Mouse (Mus musculus): ENCODE data around the gene Dll3. TPM values are rescaled to one million over a fixed set of nuclear protein-coding genes. Genes with fewer than 3 reads are reported as not detected.

The Dll3 gene
- polyA plus RNA-seq, 2 experiments, result 0.83 to 0.92 TPM

GRCm38 (mm10) chr7:28271761-28272160, 30.3 kb downstream of the Dll3 start:
- WGBS, result 69% methylated on average over 3 of the region's 3 CpGs
- no peak overlapping the region for H3K4me3 ChIP-seq (replicated peaks; ENCODE audit: low read length)
- no peak for ATAC-seq (ENCODE audit: low FRiP score, low read depth)

GRCm38 (mm10) chr7:28269355-28269754, 32.7 kb downstream of the Dll3 start:
- peaks cover 15% of the 10 kb centered on the region for H3K36me3 ChIP-seq (ENCODE audit: control insufficient read depth, insufficient read depth, low read length)
- 0 out of 2 replicates have a peak, but pooled peaks cover 5% of the 10 kb centered on the region for H3K9me3 ChIP-seq (ENCODE audit: control insufficient read depth, low read length)
- DNase-seq (ENCODE audit: low spot score), result no peak
- H3K27me3 ChIP-seq (ENCODE audit: control insufficient read depth, insufficient read depth, low read length), result no peaks in the 10 kb centered on the region
- H3K4me2 ChIP-seq (replicated peaks; ENCODE audit: low read depth, low read length, severe bottlenecking), result 0 out of 2 replicates have a peak overlapping the region, but pooled peaks have one; percentile 46
- 0 out of 2 replicates have a peak, but pooled peaks cover 2% of the 10 kb centered on the region for H3K4me1 ChIP-seq (ENCODE audit: control insufficient read depth, insufficient read depth, low read length)
- 0 out of 2 replicates have a peak overlapping the region, but pooled peaks have one; percentile 85 for H3K4me3 ChIP-seq (replicated peaks; ENCODE audit: low read length)
- 93% methylated on average over 12 of the region's 12 CpGs for WGBS
- TF ChIP-seq POLR2A (IDR thresholded peaks at IDR 0.05; ENCODE audit: borderline replicate concordance, extremely low read depth, insufficient read depth, insufficient read length), result no peak
- H3K27ac ChIP-seq (replicated peaks; ENCODE audit: low read depth, low read length), result no peak overlapping the region
- no peak overlapping the region for H3K9ac ChIP-seq (ENCODE audit: low read depth, low read length, severe bottlenecking)
- ATAC-seq (ENCODE audit: low FRiP score, low read depth), result no peak

More at GRCm38 (mm10) chr7:28271761-28272160, 30.3 kb downstream of the Dll3 start:
- Histone ChIP-seq H3K36me3 (ENCODE audit: control insufficient read depth, insufficient read depth, low read length) (peaks cover 15% of the 10 kb centered on the region), H3K9me3 (ENCODE audit: control insufficient read depth, low read length) (0 out of 2 replicates have a peak, but pooled peaks cover 5% of the 10 kb centered on the region), H3K27ac (replicated peaks; ENCODE audit: low read depth, low read length) (no peak overlapping the region), H3K4me2 (replicated peaks; ENCODE audit: low read depth, low read length, severe bottlenecking) (no peak overlapping the region), H3K27me3 (ENCODE audit: control insufficient read depth, insufficient read depth, low read length) (no peaks in the 10 kb centered on the region), H3K9ac (ENCODE audit: low read depth, low read length, severe bottlenecking) (no peak overlapping the region), H3K4me1 (ENCODE audit: control insufficient read depth, insufficient read depth, low read length) (0 out of 2 replicates have a peak, but pooled peaks cover 2% of the 10 kb centered on the region)
- DNase-seq (ENCODE audit: low spot score), result no peak
- no peak for TF ChIP-seq POLR2A (IDR thresholded peaks at IDR 0.05; ENCODE audit: borderline replicate concordance, extremely low read depth, insufficient read depth, insufficient read length)

DNA sequence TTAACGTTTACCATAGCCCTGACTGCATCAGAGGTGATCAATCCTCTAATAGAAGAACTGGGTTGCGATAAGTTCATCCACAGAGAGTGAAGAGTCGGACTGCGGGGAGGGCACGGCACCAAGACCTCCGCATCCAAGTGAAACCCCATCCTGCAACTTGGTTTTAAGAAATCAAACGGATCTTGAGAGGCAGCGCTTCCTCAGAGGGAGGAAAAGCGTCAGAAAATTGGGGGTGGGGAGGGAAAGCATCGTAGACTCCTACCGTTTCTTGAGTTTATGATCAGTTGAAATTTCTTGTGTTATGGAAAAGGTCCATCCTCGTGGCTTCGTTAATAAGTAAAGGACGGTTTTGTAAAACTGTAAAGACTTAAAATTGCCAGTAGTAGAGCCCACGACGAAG, 33.5 kb downstream of the Dll3 start:
- Histone ChIP-seq H3K9ac (ENCODE audit: low read depth, low read length, severe bottlenecking) (peak overlapping the region; percentile 95), H3K36me3 (ENCODE audit: control insufficient read depth, insufficient read depth, low read length) (peaks cover 15% of the 10 kb centered on the region), H3K9me3 (ENCODE audit: control insufficient read depth, low read length) (0 out of 2 replicates have a peak, but pooled peaks cover 5% of the 10 kb centered on the region), H3K4me3 (replicated peaks; ENCODE audit: low read length) (peak overlapping the region; percentile 85), H3K27ac (replicated peaks; ENCODE audit: low read depth, low read length) (peak overlapping the region; percentile 91; the same call in 1 of the 2 replicates), H3K4me2 (replicated peaks; ENCODE audit: low read depth, low read length, severe bottlenecking) (peak overlapping the region; percentile 46), H3K27me3 (ENCODE audit: control insufficient read depth, insufficient read depth, low read length) (no peaks in the 10 kb centered on the region), H3K4me1 (ENCODE audit: control insufficient read depth, insufficient read depth, low read length) (0 out of 2 replicates have a peak, but pooled peaks cover 2% of the 10 kb centered on the region)
- 26% methylated on average over 16 of the region's 16 CpGs for WGBS
- ATAC-seq (ENCODE audit: low FRiP score, low read depth) (no peak), DNase-seq (ENCODE audit: low spot score) (no peak)
- no peak for TF ChIP-seq POLR2A (IDR thresholded peaks at IDR 0.05; ENCODE audit: borderline replicate concordance, extremely low read depth, insufficient read depth, insufficient read length)

GRCm38 (mm10) chr7:28268042-28268531, 34.0 kb downstream of the Dll3 start:
- under 1% methylated on average over 31 of the region's 62 CpGs for WGBS

DNA sequence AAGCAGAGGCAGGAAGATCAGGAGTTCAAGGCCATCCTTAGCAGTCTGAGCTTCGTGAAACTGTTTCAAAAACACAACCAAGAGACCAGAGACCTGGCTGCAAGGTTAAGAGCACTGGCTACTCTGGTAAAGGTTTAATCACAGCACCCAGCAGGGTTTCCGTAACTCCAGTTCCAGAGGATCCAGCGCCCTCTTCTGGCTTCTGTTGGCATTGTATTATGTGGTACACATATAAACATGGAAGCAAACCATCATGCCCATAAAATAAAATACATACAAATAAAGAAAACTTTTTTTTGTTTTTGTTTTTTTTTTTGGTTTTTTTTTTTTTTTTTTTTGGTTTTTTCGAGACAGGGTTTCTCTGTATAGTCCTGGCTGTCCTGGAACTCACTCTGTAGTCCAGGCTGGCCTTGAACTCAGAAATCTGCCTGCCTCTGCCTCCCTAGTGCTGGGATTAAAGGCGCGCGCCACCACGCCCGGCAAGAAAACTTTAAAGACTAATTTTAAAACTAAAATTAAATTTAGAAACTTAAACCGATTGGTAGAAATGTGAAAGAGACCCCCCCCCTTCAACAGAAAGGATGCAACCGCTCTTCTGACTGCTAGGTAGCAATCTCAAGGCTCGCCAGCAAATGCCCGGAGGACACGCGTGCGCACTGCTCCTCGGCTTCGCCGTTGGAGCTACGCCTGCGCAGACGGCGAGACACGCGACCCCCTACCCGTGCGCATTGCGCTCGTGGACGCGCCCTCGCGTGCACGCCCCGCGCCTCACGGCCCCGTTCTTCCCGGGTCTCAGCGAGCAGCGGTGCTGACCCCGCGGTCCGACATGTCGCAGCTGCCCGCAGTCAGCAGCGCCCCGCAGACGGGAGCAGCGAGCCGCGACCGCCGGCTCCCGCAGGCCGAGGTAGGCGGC, 34.7 kb downstream of the Dll3 start, which contains the start of gene Eid2:
TSS of gene Eid2 (plus strand) at position 753 of the 913 bp plus-strand sequence.
- peak within 1 kb of the TSS; percentile 85 for H3K4me3 ChIP-seq (replicated peaks; ENCODE audit: low read length)
- H3K27ac ChIP-seq (replicated peaks; ENCODE audit: low read depth, low read length), result peak within 1 kb of the TSS; percentile 91
- DNase-seq (ENCODE audit: low spot score) (peak; percentile 94), ATAC-seq (ENCODE audit: low FRiP score, low read depth) (peak; percentile 93)
- peak within 1 kb of the TSS; percentile 95 for H3K9ac ChIP-seq (ENCODE audit: low read depth, low read length, severe bottlenecking)
- peak within 1 kb of the TSS; percentile 46 for H3K4me2 ChIP-seq (replicated peaks; ENCODE audit: low read depth, low read length, severe bottlenecking)
- 0 out of 2 replicates have a peak, but pooled peaks cover 2% of the 10 kb centered on the region for H3K4me1 ChIP-seq (ENCODE audit: control insufficient read depth, insufficient read depth, low read length)
- H3K36me3 ChIP-seq (ENCODE audit: control insufficient read depth, insufficient read depth, low read length), result peaks cover 6% of the 10 kb centered on the region
- peak; percentile 85; the same call in 1 of the 2 replicates for TF ChIP-seq POLR2A (IDR thresholded peaks at IDR 0.05; ENCODE audit: borderline replicate concordance, extremely low read depth, insufficient read depth, insufficient read length)
- 8% methylated on average over 46 of the region's 57 CpGs for WGBS
- 0 out of 2 replicates have a peak, but pooled peaks cover 5% of the 10 kb centered on the region for H3K9me3 ChIP-seq (ENCODE audit: control insufficient read depth, low read length)
- no peaks in the 10 kb centered on the region for H3K27me3 ChIP-seq (ENCODE audit: control insufficient read depth, insufficient read depth, low read length)

More at GRCm38 (mm10) chr7:28268042-28268531, 34.0 kb downstream of the Dll3 start:
- DNase-seq (ENCODE audit: low spot score) (peak; percentile 24), ATAC-seq (ENCODE audit: low FRiP score, low read depth) (peak; percentile 78)
- no peak for TF ChIP-seq POLR2A (IDR thresholded peaks at IDR 0.05; ENCODE audit: borderline replicate concordance, extremely low read depth, insufficient read depth, insufficient read length)
- Histone ChIP-seq H3K9me3 (ENCODE audit: control insufficient read depth, low read length) (0 out of 2 replicates have a peak, but pooled peaks cover 5% of the 10 kb centered on the region), H3K27ac (replicated peaks; ENCODE audit: low read depth, low read length) (peak overlapping the region; percentile 91), H3K4me1 (ENCODE audit: control insufficient read depth, insufficient read depth, low read length) (0 out of 2 replicates have a peak, but pooled peaks cover 2% of the 10 kb centered on the region), H3K4me3 (replicated peaks; ENCODE audit: low read length) (peak overlapping the region; percentile 85), H3K9ac (ENCODE audit: low read depth, low read length, severe bottlenecking) (peak overlapping the region; percentile 95), H3K36me3 (ENCODE audit: control insufficient read depth, insufficient read depth, low read length) (peaks cover 12% of the 10 kb centered on the region), H3K27me3 (ENCODE audit: control insufficient read depth, insufficient read depth, low read length) (no peaks in the 10 kb centered on the region), H3K4me2 (replicated peaks; ENCODE audit: low read depth, low read length, severe bottlenecking) (peak overlapping the region; percentile 46)

All from limb, embryonic 14.5 days (tissue).